Mouse (Mus musculus) heart, embryonic 11.5 days (tissue): ENCODE measurements around the gene Rab43. TPM values are rescaled to one million over a fixed set of nuclear protein-coding genes. Genes with fewer than 3 reads are reported as not detected.

Source experiments
- ATAC-seq: fragments of 200-750 bp; cut with Nextera tagmentation; replicated peaks from 2 replicates; pipeline ENCODE4 v1.8.0; 2017; ENCODE audit warnings: moderate library complexity; ENCODE audit not compliant: insufficient number of reproducible peaks, low FRiP score, low TSS enrichment
- H3K27ac ChIP-seq: fragments of 300-500 bp; sonication (generic); 2 replicates; pipeline ENCODE4 v1.5.1; 2014; ENCODE audit warnings: mild to moderate bottlenecking, low read depth, low read length
- H3K27me3 ChIP-seq: fragments of 300-500 bp; sonication (generic); 2 replicates; pipeline ENCODE4 v1.6.1; 2014; ENCODE audit warnings: mild to moderate bottlenecking, low read length, mixed read lengths; ENCODE audit not compliant: control insufficient read depth, insufficient read depth
- H3K36me3 ChIP-seq: fragments of 300-500 bp; sonication (generic); 2 replicates; pipeline ENCODE4 v1.6.1; 2014; ENCODE audit warnings: mild to moderate bottlenecking, low read length, moderate library complexity, mixed read lengths; ENCODE audit not compliant: control insufficient read depth, insufficient read depth
- H3K4me1 ChIP-seq: fragments of 300-500 bp; sonication (generic); 2 replicates; pipeline ENCODE4 v1.6.1; 2014; ENCODE audit warnings: low read length; ENCODE audit not compliant: control insufficient read depth, insufficient read depth
- H3K4me2 ChIP-seq: fragments of 300-500 bp; sonication (generic); 2 replicates; pipeline ENCODE4 v1.6.1; 2014; ENCODE audit warnings: mild to moderate bottlenecking, moderate library complexity
- H3K4me3 ChIP-seq: fragments of 300-500 bp; sonication (generic); 2 replicates; pipeline ENCODE4 v1.5.1; 2014; ENCODE audit warnings: low read depth, low read length
- H3K9ac ChIP-seq: fragments of 300-500 bp; sonication (generic); 2 replicates; pipeline ENCODE4 v1.6.1; 2014; ENCODE audit warnings: mild to moderate bottlenecking, low read depth, low read length, moderate library complexity
- H3K9me3 ChIP-seq: fragments of 300-500 bp; sonication (generic); replicated peaks from 2 replicates; pipeline ENCODE4 v1.6.1; 2016; ENCODE audit warnings: low read length; ENCODE audit not compliant: control insufficient read depth
- WGBS: fragments of 180-500 bp; shearing (Covaris S2); extraction: QIAGEN DNeasy Blood & Tissue Kit; methylation state at CpG from one replicate; pipeline ENCODE4 v1.1.7; 2014; ENCODE audit not compliant: insufficient replicate concordance; 5-methylcytosine and 5-hydroxymethylcytosine counted together
- polyA plus RNA-seq: library from polyadenylated mRNA; unstranded; fragments of >200 nt; fragmentation: Nextera tagmentation; extraction: Ambion mirVana; gene quantifications from 2 replicates; pipeline ENCODE4 v1.2.1, GENCODE M21; 2014

Gene Rab43
- polyA plus RNA-seq, 1 experiment from 2014 or later = 6.4 TPM

DNA sequence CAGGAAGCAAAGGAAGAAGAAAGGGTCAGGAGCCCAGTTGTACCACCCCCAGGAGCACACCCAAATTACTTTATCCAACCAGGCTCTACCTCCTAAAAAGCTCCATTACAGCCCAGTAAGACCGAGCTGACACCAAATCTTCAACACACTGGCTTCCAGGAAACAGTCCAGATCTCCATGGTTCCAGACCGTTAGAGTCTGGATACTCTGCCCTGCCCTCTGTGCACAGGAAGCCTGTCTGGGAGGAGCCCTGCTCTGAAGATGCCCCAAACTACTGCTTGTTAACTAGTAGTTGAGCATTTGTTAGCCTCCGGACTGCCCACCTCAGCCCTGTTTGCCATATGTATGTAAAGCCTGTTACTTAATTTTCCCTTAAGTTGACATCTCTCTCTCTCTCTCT, 65.9 kb downstream of the Rab43 start:
- Histone ChIP-seq H3K9ac (no peak overlapping the region), H3K4me2 (no peak overlapping the region), H3K4me3 (no peak overlapping the region), H3K9me3 (no peaks in the 10 kb centered on the region), H3K27me3 (no peaks in the 10 kb centered on the region), H3K4me1 (peaks cover 4% of the 10 kb centered on the region; the same call in 1 of the 2 replicates), H3K27ac (no peak overlapping the region), H3K36me3 (no peaks in the 10 kb centered on the region)
- ATAC-seq = no peak
- WGBS = 54% methylated on average over 3 of the region's 3 CpGs

DNA sequence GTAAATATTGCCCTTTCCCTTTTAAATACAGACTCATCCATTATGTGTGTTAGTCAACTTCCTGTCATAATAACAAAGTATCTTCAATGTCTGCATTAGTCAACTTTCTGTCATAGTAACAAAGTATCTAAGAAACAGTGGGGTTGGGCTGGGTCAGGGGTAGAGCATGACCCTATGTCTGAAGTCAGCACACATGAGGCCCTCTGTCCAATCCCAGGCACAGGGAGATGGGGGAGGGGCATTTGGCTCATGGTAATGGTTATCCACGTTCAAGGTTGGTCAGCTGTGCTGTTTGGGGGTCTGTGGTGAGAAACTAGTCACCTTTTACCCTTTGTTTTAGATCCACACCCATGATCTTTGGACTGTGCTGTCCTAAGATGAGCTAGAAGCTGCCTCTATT, 66.7 kb downstream of the Rab43 start:
- no peak for ATAC-seq
- peaks cover 8% of the 10 kb centered on the region for H3K4me1 ChIP-seq
- H3K27ac ChIP-seq = no peak overlapping the region
- H3K4me2 ChIP-seq = no peak overlapping the region
- 46% methylated on average over 1 of the region's 1 CpGs for WGBS
- no peaks in the 10 kb centered on the region for H3K9me3 ChIP-seq
- no peaks in the 10 kb centered on the region for H3K27me3 ChIP-seq
- H3K4me3 ChIP-seq = no peak overlapping the region
- no peak overlapping the region for H3K9ac ChIP-seq
- no peaks in the 10 kb centered on the region for H3K36me3 ChIP-seq

DNA sequence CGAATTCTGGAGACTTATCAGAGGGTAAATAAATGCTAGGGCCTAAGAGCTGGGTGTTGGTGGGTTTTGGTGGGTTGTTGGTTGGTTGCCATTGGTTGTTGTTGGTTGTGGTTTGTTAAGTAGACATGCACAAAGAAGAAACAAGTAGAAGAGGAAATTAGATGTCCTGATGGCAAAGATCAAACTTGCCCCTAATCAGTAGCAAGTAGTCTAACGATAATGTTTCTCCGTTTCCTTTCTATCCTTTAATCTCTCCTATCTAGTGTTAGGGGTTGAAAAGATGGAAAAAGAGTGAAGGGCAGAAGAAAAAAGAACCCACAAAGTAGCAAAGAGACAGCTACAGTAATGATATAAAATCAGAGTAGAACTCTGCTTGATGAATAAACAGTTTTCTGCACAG, 67.3 kb downstream of the Rab43 start:
- Histone ChIP-seq H3K4me2 (no peak overlapping the region), H3K36me3 (no peaks in the 10 kb centered on the region), H3K9ac (no peak overlapping the region), H3K27ac (no peak overlapping the region), H3K4me1 (peaks cover 14% of the 10 kb centered on the region), H3K27me3 (peaks cover 2% of the 10 kb centered on the region; the same call in 1 of the 2 replicates), H3K4me3 (no peak overlapping the region), H3K9me3 (no peaks in the 10 kb centered on the region)
- ATAC-seq = no peak
- WGBS = 73% methylated on average over 3 of the region's 3 CpGs

DNA sequence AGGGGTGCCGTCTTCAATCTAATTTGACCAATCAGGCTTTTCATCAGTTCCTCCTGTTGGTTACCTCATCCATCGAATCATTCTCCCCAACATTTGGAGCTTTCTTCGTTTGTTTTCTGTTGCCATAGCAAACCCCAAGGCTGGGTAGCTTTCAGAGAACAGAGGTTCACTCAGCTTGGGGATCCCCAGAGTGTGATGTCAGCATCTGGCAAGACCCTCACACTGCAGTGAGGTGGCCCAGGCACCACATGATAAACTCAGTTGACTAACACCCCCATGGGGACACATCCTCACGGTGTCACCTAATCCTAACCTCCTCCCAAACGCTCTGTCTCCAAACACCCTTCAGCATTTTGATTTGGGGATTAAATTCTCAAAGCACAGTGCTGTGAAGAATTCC, 68.7 kb downstream of the Rab43 start:
- Histone ChIP-seq H3K27me3 (peaks cover 3% of the 10 kb centered on the region; the same call in 1 of the 2 replicates), H3K4me1 (peaks cover 22% of the 10 kb centered on the region), H3K4me2 (no peak overlapping the region), H3K9me3 (no peaks in the 10 kb centered on the region), H3K27ac (no peak overlapping the region), H3K9ac (no peak overlapping the region), H3K36me3 (no peaks in the 10 kb centered on the region), H3K4me3 (no peak overlapping the region)
- no peak for ATAC-seq
- WGBS = 69% methylated on average over 5 of the region's 5 CpGs

DNA sequence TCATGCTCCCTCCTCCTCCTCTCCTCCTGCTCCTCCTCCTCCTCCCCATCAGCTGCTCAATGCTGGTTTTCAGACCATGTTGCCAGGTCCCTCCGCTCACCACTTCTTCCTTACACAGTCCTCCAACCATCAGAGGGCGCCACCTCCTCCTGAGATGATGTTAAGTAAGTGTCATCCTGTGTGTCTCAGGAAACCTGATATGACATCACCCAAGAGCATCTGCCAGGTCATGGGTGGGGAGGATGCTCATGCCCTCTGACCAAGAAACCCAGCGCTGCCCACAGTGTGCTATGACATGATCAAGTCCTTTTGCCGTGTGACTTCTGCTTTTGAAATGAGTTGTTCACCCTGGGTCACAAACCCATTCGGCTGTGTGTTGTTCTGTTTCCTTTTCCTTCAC, 69.2 kb downstream of the Rab43 start:
- Histone ChIP-seq H3K4me2 (no peak overlapping the region), H3K4me3 (no peak overlapping the region), H3K9me3 (no peaks in the 10 kb centered on the region), H3K27me3 (peaks cover 3% of the 10 kb centered on the region; the same call in 1 of the 2 replicates), H3K27ac (no peak overlapping the region), H3K36me3 (no peaks in the 10 kb centered on the region), H3K4me1 (peaks cover 27% of the 10 kb centered on the region), H3K9ac (no peak overlapping the region)
- no peak for ATAC-seq
- 86% methylated on average over 5 of the region's 5 CpGs for WGBS

DNA sequence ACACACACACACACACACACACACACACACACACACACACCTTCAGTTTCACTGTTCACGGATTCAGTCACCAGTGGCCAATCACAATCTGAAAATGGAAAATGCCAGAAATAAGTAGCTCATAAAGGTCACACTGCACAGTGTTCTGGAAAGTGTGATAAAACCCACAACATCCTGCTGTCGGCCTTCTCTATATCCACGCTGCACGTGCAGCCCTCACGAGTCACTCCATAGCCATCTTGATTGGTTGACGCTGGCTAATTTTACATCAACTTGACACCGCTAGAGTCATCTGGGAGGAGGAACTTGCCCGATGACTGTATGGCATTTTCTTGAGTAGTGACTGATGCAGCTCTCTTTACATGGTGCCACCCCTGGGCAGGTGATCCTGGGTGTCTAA, 70.0 kb downstream of the Rab43 start:
- no peaks in the 10 kb centered on the region for H3K9me3 ChIP-seq
- H3K27ac ChIP-seq = no peak overlapping the region
- no peak overlapping the region for H3K9ac ChIP-seq
- H3K4me3 ChIP-seq = no peak overlapping the region
- H3K36me3 ChIP-seq = no peaks in the 10 kb centered on the region
- no peak for ATAC-seq
- H3K27me3 ChIP-seq = peaks cover 5% of the 10 kb centered on the region; the same call in 1 of the 2 replicates
- peaks cover 28% of the 10 kb centered on the region for H3K4me1 ChIP-seq
- H3K4me2 ChIP-seq = no peak overlapping the region
- WGBS = 75% methylated on average over 8 of the region's 8 CpGs

DNA sequence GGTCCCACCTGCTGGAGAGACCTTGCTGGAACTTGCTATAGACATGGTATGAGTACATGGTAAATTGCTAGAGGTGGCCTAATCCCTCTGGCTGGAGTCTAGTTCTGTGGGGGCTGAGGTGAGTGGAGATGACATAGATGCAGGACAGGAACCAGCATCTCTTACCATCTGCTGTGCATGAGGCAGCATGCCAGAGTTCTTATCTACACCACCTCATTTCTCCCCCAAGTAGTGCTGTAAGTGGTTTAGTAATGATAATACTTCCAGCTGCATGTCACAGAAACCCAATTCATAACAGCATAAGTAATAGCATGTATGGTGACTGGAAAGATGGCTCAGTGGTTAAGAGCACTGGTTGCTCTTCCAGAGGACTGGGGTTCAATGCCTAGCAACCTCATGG, 71.5 kb downstream of the Rab43 start:
- Histone ChIP-seq H3K4me2 (no peak overlapping the region), H3K4me1 (peaks cover 24% of the 10 kb centered on the region), H3K4me3 (no peak overlapping the region), H3K9ac (no peak overlapping the region), H3K27ac (peak overlapping the region; percentile 62), H3K27me3 (peaks cover 5% of the 10 kb centered on the region; the same call in 1 of the 2 replicates), H3K36me3 (no peaks in the 10 kb centered on the region), H3K9me3 (no peaks in the 10 kb centered on the region)
- ATAC-seq = no peak

DNA sequence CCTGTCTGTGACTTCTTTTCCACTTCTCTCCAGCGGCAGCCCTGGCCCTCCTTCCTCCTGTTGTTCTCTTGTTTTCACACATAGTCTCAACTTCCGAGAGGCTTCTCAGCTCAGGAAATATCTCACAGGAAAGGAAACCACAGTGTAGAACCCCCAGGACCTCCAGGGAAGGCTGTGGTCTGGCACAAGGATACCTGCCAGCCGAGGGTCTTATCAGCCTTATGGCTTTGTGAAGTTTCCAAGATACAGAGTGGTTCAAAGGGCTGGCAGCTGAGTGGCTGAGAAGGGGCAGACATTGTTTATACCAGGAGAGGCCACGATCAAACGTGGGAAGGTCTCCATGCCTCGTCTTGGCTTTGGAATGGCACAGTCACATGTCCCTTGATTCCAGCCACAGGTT, 72.1 kb downstream of the Rab43 start:
- 0 out of 2 replicates have a peak, but pooled peaks have one; percentile 20 for ATAC-seq
- no peak overlapping the region for H3K9ac ChIP-seq
- H3K27ac ChIP-seq = peak overlapping the region; percentile 62
- no peak overlapping the region for H3K4me3 ChIP-seq
- peaks cover 8% of the 10 kb centered on the region; the same call in 1 of the 2 replicates for H3K27me3 ChIP-seq
- no peaks in the 10 kb centered on the region for H3K9me3 ChIP-seq
- peaks cover 24% of the 10 kb centered on the region for H3K4me1 ChIP-seq
- 28% methylated on average over 6 of the region's 6 CpGs for WGBS
- H3K4me2 ChIP-seq = no peak overlapping the region
- H3K36me3 ChIP-seq = no peaks in the 10 kb centered on the region
